Mouse (Mus musculus) thymus, adult 18-20 months (tissue): ENCODE results near the gene Cbl.

Source experiments
- DNase-seq, 2 experiments: peaks; one replicate each; pipeline ENCODE4 v3.0.0; 2022; ENCODE audit warnings: mixed read lengths in 2 of 2

Cbl gene

DNA sequence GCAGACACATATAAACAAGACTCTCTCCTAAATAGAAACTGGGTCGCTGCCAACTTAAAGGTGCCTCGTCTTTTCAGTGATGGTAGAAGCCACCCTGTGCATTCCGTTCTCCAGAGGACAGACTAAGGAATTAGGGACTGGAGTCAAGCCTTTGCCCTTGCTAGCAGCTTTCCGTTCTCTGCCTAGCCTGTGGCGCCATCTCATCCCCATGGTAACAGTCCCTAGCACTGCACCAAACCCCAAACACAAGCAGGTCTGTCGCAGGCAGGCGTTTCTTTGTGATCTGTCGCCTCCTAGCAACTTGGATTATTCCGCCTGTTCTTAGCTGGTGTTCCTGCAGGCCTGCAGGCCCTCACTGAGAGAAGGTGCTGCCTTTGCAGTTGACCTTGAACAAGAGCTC lies 137.3 kb downstream of the Cbl start:
- DNase-seq, result no peak

DNA sequence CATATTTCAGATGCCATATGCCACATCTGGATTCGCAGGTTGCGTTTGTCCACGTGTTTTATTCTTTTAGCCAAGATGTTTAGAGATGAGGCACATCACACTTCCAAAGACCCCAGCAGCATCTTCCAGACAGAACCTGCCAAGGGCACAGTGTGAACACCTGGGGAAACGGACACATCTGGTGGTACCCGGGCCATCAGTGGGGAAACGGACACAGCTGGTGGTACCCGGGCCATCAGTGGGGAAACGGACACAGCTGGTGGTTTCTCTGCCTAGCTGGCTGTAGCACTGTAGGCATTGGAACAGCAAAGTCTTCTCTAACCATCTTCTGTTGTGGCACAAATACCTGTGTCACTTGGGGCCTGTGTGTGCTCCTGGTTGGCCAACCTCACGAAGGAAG lies 138.1 kb downstream of the Cbl start:
- DNase-seq, result no peak

DNA sequence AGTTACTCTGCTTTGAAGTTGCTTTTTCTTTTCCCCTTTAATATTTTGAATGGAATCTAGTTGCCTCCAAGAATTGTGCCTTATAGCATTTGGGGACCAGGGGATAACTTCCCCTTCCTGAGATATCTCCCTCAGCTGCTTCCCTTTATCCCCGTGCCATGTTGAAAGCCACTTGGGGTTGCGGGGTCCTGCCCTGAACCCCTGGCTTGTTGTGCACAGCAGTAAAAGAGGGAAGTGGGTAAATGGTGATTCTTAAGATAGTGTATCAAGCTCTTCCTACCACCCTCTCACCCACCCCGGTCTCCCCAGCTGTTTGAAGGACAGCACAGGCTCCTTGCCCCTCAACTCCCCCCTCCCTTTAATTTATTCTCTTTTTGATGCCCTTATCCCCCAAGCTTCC lies 139.1 kb downstream of the Cbl start:
- no peak for DNase-seq

DNA sequence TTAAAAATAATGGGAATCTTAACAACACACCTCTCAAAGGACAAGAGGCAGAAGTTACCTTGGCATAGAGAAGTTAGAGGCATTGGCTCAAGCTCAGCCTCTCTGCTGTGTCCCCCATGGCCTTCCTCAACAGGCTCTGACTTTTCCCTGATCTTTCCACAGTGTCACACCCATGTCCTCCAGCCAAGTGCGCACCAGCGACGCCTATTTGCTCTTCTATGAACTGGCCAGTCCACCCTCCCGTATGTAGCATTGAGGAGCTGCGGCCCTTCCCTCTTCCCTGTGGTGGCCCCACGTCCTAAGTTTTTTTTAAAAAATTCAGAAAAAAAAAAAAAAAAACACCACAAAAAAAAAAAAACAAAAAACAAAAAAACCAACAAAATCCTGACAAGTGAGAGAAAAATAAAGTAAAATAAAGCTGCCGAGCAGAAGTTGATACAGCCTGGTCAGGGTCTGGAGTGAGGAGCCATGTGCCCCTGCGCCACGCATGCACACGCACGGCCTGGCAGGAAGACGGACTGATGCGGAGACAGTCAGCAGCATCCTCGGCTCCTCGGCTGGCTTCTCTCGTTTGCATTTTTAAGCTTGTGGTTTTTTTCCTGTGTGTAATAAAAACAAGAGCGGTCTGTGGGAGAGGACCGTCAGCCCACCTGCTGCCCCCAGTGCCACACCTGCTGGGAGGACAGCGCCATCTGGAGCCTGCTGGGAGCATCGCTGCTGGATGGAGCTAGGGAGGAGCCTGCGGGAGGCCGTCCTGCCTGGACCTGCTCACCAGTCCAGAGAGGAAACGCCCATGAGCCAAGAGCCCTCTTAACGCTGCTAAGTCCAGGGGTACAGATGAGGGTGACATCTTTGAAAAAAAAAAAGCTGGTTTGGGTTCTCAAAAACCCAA lies 140.0 kb downstream of the Cbl start:
- DNase-seq, result peak; percentile 75 to 82
